Mouse (Mus musculus) intestine, postnatal 0 days (tissue): ENCODE data around the gene Angptl8. TPM values are rescaled to one million over a fixed set of nuclear protein-coding genes. Genes with fewer than 3 reads are reported as not detected.
"Not testable (repeated sequence)": the region's sequence is repeated elsewhere in the genome, so short reads cannot be mapped to it uniquely, and the experiment has no call there.

Source experiments
- ATAC-seq: fragments of 200-750 bp; cut with Nextera tagmentation; 2 replicates; pipeline ENCODE4 v1.8.0; 2017; ENCODE audit warnings: mild to moderate bottlenecking, moderate TSS enrichment, moderate library complexity
- H3K27ac ChIP-seq: fragments of 300-500 bp; sonication (generic); 2 replicates; pipeline ENCODE4 v1.5.1; 2014; ENCODE audit warnings: mild to moderate bottlenecking, low read depth, low read length, moderate library complexity
- H3K27me3 ChIP-seq: fragments of 300-500 bp; sonication (generic); replicated peaks from 2 replicates; pipeline ENCODE4 v1.6.1; 2014; ENCODE audit warnings: low read length, mixed read lengths; ENCODE audit not compliant: control insufficient read depth, insufficient read depth
- H3K36me3 ChIP-seq: fragments of 300-500 bp; sonication (generic); 2 replicates; pipeline ENCODE4 v1.6.1; 2014; ENCODE audit warnings: mild to moderate bottlenecking, moderate library complexity; ENCODE audit not compliant: control insufficient read depth, insufficient read depth
- H3K4me1 ChIP-seq: fragments of 300-500 bp; sonication (generic); replicated peaks from 2 replicates; pipeline ENCODE4 v1.6.1; 2014; ENCODE audit warnings: antibody characterized with exemption, low read length, mixed read lengths; ENCODE audit not compliant: control insufficient read depth, insufficient read depth
- H3K4me2 ChIP-seq: fragments of 300-500 bp; sonication (generic); replicated peaks from 2 replicates; pipeline ENCODE4 v1.6.1; 2014; ENCODE audit warnings: low read depth, mild to moderate bottlenecking, moderate library complexity
- H3K4me3 ChIP-seq: fragments of 300-500 bp; sonication (generic); 2 replicates; pipeline ENCODE4 v1.5.1; 2014; ENCODE audit warnings: low read depth, low read length
- H3K9ac ChIP-seq: fragments of 300-500 bp; sonication (generic); 2 replicates; pipeline ENCODE4 v1.6.1; 2014; ENCODE audit warnings: mild to moderate bottlenecking, low read depth, low read length
- H3K9me3 ChIP-seq: fragments of 300-500 bp; sonication (generic); 2 replicates; pipeline ENCODE4 v1.6.1; 2016; ENCODE audit warnings: mixed run types; ENCODE audit not compliant: control insufficient read depth
- CTCF ChIP-seq: sonication (generic); IDR thresholded peaks from 2 replicates; pipeline ENCODE4 v1.5.1; 2016; ENCODE audit warnings: low read depth, mild to moderate bottlenecking, control low read depth, antibody characterized with exemption, moderate library complexity
- WGBS: fragments of 180-500 bp; shearing (Covaris S2); extraction: QIAGEN DNeasy Blood & Tissue Kit; methylation state at CpG from one replicate; pipeline ENCODE4 v1.1.7; 2014; 5-methylcytosine and 5-hydroxymethylcytosine counted together
- polyA plus RNA-seq: library from polyadenylated mRNA; unstranded; fragments of >200 nt; fragmentation: Nextera tagmentation; extraction: Ambion mirVana; gene quantifications from 2 replicates; pipeline ENCODE4 v1.2.1, GENCODE M21; 2015

Gene Angptl8
- polyA plus RNA-seq, 1 experiment from 2014 or later, result 15.9 TPM

GRCm38 (mm10) chr9:21857501-21857900, 22.2 kb downstream of the Angptl8 start:
- Histone ChIP-seq H3K4me3 (no peak overlapping the region), H3K27ac (no peak overlapping the region), H3K9ac (no peak overlapping the region), H3K9me3 (no peaks in the 10 kb centered on the region), H3K27me3 (no peaks in the 10 kb centered on the region), H3K4me2 (no peak overlapping the region), H3K36me3 (no peaks in the 10 kb centered on the region), H3K4me1 (0 out of 2 replicates have a peak, but pooled peaks cover 7% of the 10 kb centered on the region)
- ATAC-seq, result no peak
- no peak for TF ChIP-seq CTCF
- 85% methylated on average over 2 of the region's 2 CpGs for WGBS

- ATAC-seq, result no peak
- H3K27ac ChIP-seq, result 0 out of 2 replicates have a peak overlapping the region, but pooled peaks have one; percentile 41
- peak; percentile 25; the same call in 1 of the 2 replicates for TF ChIP-seq CTCF
- H3K4me1 ChIP-seq, result 0 out of 2 replicates have a peak, but pooled peaks cover 7% of the 10 kb centered on the region
- no peaks in the 10 kb centered on the region for H3K9me3 ChIP-seq
- no peak overlapping the region for H3K4me3 ChIP-seq
- H3K9ac ChIP-seq, result no peak overlapping the region
- no peaks in the 10 kb centered on the region for H3K27me3 ChIP-seq
- WGBS, result 57% methylated on average over 6 of the region's 6 CpGs
- no peak overlapping the region for H3K4me2 ChIP-seq
- no peaks in the 10 kb centered on the region for H3K36me3 ChIP-seq
These were observed 22.8 kb downstream of the Angptl8 start for GRCm38 (mm10) chr9:21858084-21858483.

- H3K9ac ChIP-seq, result no peak overlapping the region
- no peak overlapping the region for H3K4me3 ChIP-seq
- 0 out of 2 replicates have a peak, but pooled peaks cover 4% of the 10 kb centered on the region for H3K4me1 ChIP-seq
- ATAC-seq, result peak; percentile 79
- H3K27me3 ChIP-seq, result no peaks in the 10 kb centered on the region
- H3K36me3 ChIP-seq, result no peaks in the 10 kb centered on the region
- H3K27ac ChIP-seq, result peak overlapping the region; percentile 61
- no peaks in the 10 kb centered on the region for H3K9me3 ChIP-seq
- H3K4me2 ChIP-seq, result no peak overlapping the region
- no peak for TF ChIP-seq CTCF
- 51% methylated on average over 3 of the region's 3 CpGs for WGBS
These were observed 24.3 kb downstream of the Angptl8 start for GRCm38 (mm10) chr9:21859606-21860005.

- H3K4me1 ChIP-seq, H3K36me3 ChIP-seq, H3K9ac ChIP-seq, H3K4me3 ChIP-seq, H3K27me3 ChIP-seq, H3K9me3 ChIP-seq, ATAC-seq: not testable (repeated sequence)
- Histone ChIP-seq H3K27ac (peak overlapping the region; percentile 61), H3K4me2 (peak overlapping the region; percentile 21; the same call in 1 of the 2 replicates)
- 39% methylated on average over 6 of the region's 6 CpGs for WGBS
These were observed 25.0 kb downstream of the Angptl8 start for GRCm38 (mm10) chr9:21860349-21860748.

GRCm38 (mm10) chr9:21862181-21862580, 26.9 kb downstream of the Angptl8 start:
- Histone ChIP-seq H3K9ac (no peak overlapping the region), H3K4me1 (no peaks in the 10 kb centered on the region), H3K9me3 (no peaks in the 10 kb centered on the region), H3K36me3 (no peaks in the 10 kb centered on the region), H3K27ac (no peak overlapping the region), H3K4me2 (no peak overlapping the region), H3K4me3 (no peak overlapping the region), H3K27me3 (no peaks in the 10 kb centered on the region)
- no peak for TF ChIP-seq CTCF
- WGBS, result 83% methylated on average over 1 of the region's 1 CpGs
- ATAC-seq, result no peak

- 62% methylated on average over 5 of the region's 5 CpGs for WGBS
- H3K4me1 ChIP-seq, result no peaks in the 10 kb centered on the region
- H3K4me3 ChIP-seq, result no peak overlapping the region
- no peak overlapping the region for H3K4me2 ChIP-seq
- no peaks in the 10 kb centered on the region for H3K36me3 ChIP-seq
- H3K9ac ChIP-seq, result no peak overlapping the region
- H3K27me3 ChIP-seq, result no peaks in the 10 kb centered on the region
- H3K9me3 ChIP-seq, result no peaks in the 10 kb centered on the region
- no peak overlapping the region for H3K27ac ChIP-seq
- TF ChIP-seq CTCF, result no peak
- no peak for ATAC-seq
These were observed 30.5 kb downstream of the Angptl8 start for GRCm38 (mm10) chr9:21865673-21866398.
